In the genomic region with DNA sequence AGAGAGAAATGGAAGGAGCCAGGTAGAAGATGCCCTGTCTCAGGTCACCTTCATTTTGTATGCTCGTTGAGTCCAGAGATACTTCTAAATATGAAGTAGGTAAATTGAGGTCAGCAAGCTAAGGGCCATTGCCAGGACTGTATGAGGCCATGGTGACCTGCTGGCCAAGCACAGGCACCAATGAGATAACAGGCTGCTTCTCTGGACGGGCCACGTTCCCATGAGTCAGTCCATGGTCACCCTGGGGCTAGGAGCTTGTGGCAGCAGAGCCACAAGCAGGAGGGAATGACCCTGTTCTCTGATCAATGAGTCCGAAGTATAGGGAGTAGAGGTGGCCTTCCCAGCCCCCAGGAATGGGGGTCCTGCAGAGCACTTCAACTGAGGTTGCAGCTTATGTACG, we compare ENCODE assay signal across 11 mouse cellular contexts. TPM values are rescaled to one million over a fixed set of nuclear protein-coding genes. Genes with fewer than 3 reads are reported as not detected.
DNase-seq lines count a peak whose midpoint lies in the region.
"Had no signal": no experiment of that assay in that cellular context is flagged by ENCODE, and none has a peak within 500 bp of the region (broad histone marks: within the 10 kb centered on the region; RNA-seq: fewer than 3 reads in every experiment).

No protein-coding gene starts in this region.

- DNase-seq in adrenal gland, adult 2 months: peak; percentile 57
- DNase-seq in adrenal gland, adult 18-20 months (ENCODE audit: low spot score in 2 of 2): no peak
- DNase-seq in adrenal gland, postnatal 14 days: peak; percentile 18
- no peak for DNase-seq in adrenal gland, postnatal 10 days
- DNase-seq in adrenal gland, postnatal 36 days: peak; percentile 39 to 46
- no peak for DNase-seq in right cerebral cortex, adult 18-20 months
- DNase-seq: cerebellum, adult 8-10 months; cerebellum, postnatal 10 days; forebrain, postnatal 0 days had no signal

RNA-seq across cellular contexts. Expression of a gene that starts 51.3 kb away (rescaled TPM):
- 1 to 10 TPM; 1.9 to 2.9 TPM for total RNA-seq in adrenal gland, adult 2 months (2021)
- 11.8 and 21.4 TPM in 2 replicates for polyA plus RNA-seq in adrenal gland, adult 2 months (2012; rRNA removed)
- total RNA-seq in adrenal gland, adult 18-20 months (2021): 1 to 10 TPM; 3.7 to 3.8 TPM
- total RNA-seq in adrenal gland, postnatal 14 days (2021): 4.9 and 6.4 TPM in 2 replicates
- total RNA-seq in adrenal gland, postnatal 10 days (2021): 1 to 10 TPM; 4.0 to 7.2 TPM
- total RNA-seq in adrenal gland, postnatal 36 days (2021): 1 to 10 TPM; 2.3 to 2.6 TPM
- total RNA-seq: MEL had no signal
- polyA plus RNA-seq: C2C12 had no signal

Comparison
In these comparisons a context has a peak if more than half of its experiments do, and no peak if none do; other contexts are left out.
1. DNase-seq: peak in adrenal gland, adult 2 months (single experiment), adrenal gland, postnatal 14 days (single experiment) and adrenal gland, postnatal 36 days (2 of 2); none in adrenal gland, adult 18-20 months (0 of 2), adrenal gland, postnatal 10 days (single experiment) and right cerebral cortex, adult 18-20 months (single experiment).